Mouse (Mus musculus) left cerebral cortex, adult 2 months (tissue): ENCODE results near the gene Ncoa6. TPM values are rescaled to one million over a fixed set of nuclear protein-coding genes. Genes with fewer than 3 reads are reported as not detected.

ENCODE experiments used
- DNase-seq, 2 experiments: peaks; one replicate each; pipeline ENCODE4 v3.0.0; 2021 to 2022; ENCODE audit warnings: low spot score in 2 of 2, mixed read lengths in 1 of 2; ENCODE audit errors: extremely low spot score in 1 of 2
- H3K27ac ChIP-seq: fragments of 200-600 bp; 2 replicates; pipeline ENCODE4 v1.8.1; 2022
- H3K4me3 ChIP-seq: fragments of 200-600 bp; 2 replicates; pipeline ENCODE4 v1.8.1; 2022
- CTCF ChIP-seq: fragments of 200-600 bp; IDR thresholded peaks from 2 replicates; pipeline ENCODE4 v1.8.1; 2022; ENCODE audit warnings: antibody characterized with exemption, mild to moderate bottlenecking, moderate library complexity
- intact Hi-C: fragments of 180-260 bp; cut with DNase I; formaldehyde crosslinking; loops from one replicate; pipeline ENCODE4 v1.15.1; 2025
- total RNA-seq, 2 experiments: library from RNA; stranded (reverse); gene quantifications; 2 replicates each; pipeline ENCODE4 v1.2.3; 2021

Gene Ncoa6
- total RNA-seq, 2 experiments from 2014 or later: 63.2 to 68.7 TPM

- H3K27ac ChIP-seq: peak overlapping the region; percentile 100
- TF ChIP-seq CTCF: no peak
These were observed 91.9 kb downstream of the Ncoa6 start for GRCm38 (mm10) chr2:155381643-155382331.

DNA sequence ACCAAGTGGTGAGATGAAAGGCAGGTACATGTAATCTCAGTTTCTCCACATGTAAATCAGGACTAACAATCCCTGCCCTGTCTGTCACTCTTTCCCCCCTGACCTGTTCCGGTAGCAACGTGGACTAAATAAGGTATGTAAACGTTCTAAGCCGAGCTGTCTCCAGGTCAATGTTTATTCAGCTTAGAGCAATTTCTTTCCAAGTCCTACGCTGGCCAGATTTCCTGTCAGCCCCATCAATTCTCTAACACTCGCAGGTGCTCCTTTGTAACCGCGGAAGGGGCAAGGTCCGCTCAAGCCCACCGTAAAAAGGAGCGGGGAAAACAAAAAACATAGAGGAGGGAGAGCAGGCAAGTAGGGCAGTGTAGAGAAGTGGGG lies 92.6 kb downstream of the Ncoa6 start:
- intact Hi-C loops: loop anchor here (1.0 to 5.0 kb wide), 2 partner anchors 24 to 144 kb away; partner anchors contain the start of genes Dynlrb1 and Pigu
- no peak for DNase-seq
- H3K4me3 ChIP-seq: peak overlapping the region; percentile 82
- no peak for TF ChIP-seq CTCF
- peak overlapping the region; percentile 100 for H3K27ac ChIP-seq

More at GRCm38 (mm10) chr2:155381643-155382331, 91.9 kb downstream of the Ncoa6 start:
- intact Hi-C loops: loop anchor here (1.0 to 5.0 kb wide), 3 partner anchors 24 to 144 kb away; partner anchors contain the start of genes Dynlrb1, Map1lc3a and Pigu
- peak overlapping the region; percentile 82 for H3K4me3 ChIP-seq
- DNase-seq: peak; percentile 98

DNA sequence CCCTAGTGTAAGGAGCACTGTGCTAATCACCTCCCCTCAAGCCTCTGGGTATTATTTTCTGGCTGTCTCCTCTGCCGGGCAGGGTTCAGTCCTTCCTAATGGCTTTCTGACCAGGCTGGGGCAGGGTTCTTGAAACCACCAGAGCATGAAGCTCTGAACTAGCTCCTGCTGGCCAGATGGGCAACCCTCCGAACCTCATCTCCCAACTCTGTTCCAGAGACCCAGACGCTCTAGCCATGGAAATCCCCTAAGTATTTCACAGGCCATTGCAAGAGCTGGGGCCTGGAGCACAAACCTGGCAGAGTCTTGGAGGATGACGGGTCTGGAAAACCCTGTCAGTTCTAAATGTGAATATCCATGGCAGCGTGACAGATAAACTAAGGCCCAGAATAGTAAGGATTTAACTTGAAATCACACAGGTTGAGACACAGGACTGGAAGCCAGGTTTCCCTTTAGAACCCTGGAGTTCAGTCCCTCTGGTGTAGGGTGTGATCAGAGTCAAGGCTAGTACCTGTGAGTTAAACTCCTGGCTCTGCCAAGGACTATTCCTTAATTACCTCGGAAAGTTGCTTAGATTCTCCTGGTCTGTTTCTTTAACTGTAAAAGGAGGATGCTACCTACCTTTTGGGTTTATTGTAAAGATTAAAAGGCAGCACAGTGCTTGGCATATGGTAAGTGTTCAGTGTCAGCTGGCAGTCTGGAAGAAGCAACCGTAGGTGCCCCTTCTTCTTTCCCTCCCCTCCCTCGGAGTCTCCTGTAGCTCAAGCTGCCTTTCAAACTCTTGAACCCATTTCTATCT lies 93.2 kb downstream of the Ncoa6 start, which contains the start of gene Trp53inp2:
Gene Trp53inp2, plus strand, starts transcription at position 799 of the 799 bp plus-strand sequence.
- H3K4me3 ChIP-seq: peak within 1 kb of the TSS; percentile 82
- no peak for DNase-seq
- intact Hi-C loops: loop anchor here (1.0 to 5.0 kb wide), 2 partner anchors 23 to 143 kb away; partner anchors contain the start of genes Dynlrb1 and Pigu
- H3K27ac ChIP-seq: peak within 1 kb of the TSS; percentile 100
- no peak for TF ChIP-seq CTCF

DNA sequence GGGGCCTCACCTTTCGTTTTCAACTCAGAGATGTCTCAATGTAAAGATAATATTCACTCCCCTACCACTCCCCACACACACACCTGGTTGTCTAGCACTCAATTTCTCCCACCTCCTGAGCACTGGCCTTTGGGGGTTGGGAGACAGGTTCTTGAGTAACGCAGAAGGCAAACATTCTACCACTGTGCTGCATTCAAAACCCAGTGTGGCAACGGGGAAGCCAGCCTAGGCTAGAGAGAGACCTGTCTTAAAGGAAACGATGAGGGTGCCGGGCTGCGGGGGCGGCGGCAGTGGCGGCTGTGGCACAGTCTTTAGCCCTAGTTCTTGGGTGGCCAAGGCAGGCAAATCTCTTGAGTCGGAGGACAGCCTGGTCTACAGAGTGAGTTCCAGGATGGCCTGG lies 97.5 kb downstream of the Ncoa6 start:
- DNase-seq: no peak
- TF ChIP-seq CTCF: no peak
- intact Hi-C loops: no loop called here
- Histone ChIP-seq H3K4me3 (no peak overlapping the region), H3K27ac (no peak overlapping the region)

GRCm38 (mm10) chr2:155374521-155374920 lies 99.2 kb downstream of the Ncoa6 start:
- no peak for DNase-seq
- H3K4me3 ChIP-seq: no peak overlapping the region
- TF ChIP-seq CTCF: no peak
- intact Hi-C loops: no loop called here
- H3K27ac ChIP-seq: no peak overlapping the region

DNA sequence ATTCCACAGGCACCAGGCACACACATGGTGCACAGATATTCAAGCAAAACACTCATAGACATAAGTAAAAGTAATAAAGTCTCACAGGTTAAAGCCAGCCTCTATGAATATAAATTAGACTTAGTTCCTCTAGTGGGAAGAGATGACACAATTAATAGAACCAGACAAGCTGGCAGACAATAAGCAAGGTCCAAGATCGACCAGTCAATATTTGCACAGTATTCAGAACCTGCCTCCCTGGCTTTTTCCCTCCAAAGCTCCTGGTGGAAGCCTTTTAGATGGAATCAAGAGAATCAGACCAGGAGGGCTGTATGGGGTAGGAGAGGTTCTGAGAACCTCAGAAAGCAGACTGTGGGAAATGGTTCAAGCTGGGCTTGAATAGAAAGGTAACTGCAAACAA lies 99.8 kb downstream of the Ncoa6 start:
- intact Hi-C loops: no loop called here
- Histone ChIP-seq H3K4me3 (no peak overlapping the region), H3K27ac (no peak overlapping the region)
- no peak for DNase-seq
- no peak for TF ChIP-seq CTCF

DNA sequence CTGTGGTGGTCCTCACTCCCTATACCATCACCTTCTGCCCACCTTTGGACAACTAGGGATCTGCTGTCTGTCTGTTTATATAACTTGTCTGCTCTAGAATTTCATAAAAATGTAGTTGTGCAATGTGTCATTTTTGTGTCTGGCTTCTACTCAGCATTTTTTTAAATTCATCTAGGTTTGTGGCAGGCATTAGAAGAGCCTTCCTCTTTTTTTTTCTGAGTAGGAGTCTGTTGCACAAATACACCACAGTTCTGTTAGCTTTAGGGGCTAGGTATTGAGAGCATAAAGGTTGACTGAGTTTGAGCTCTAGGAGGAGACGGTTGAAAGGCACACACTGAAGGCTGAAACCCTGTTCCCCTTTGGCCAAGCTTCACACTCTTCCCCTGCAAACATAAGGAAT lies 100.4 kb downstream of the Ncoa6 start:
- intact Hi-C loops: no loop called here
- no peak for DNase-seq
- Histone ChIP-seq H3K4me3 (no peak overlapping the region), H3K27ac (no peak overlapping the region)
- no peak for TF ChIP-seq CTCF

GRCm38 (mm10) chr2:155372451-155372850 lies 101.2 kb downstream of the Ncoa6 start:
- Histone ChIP-seq H3K27ac (no peak overlapping the region), H3K4me3 (no peak overlapping the region)
- intact Hi-C loops: no loop called here
- DNase-seq: no peak
- TF ChIP-seq CTCF: no peak

GRCm38 (mm10) chr2:155369333-155369883 lies 104.3 kb downstream of the Ncoa6 start:
- TF ChIP-seq CTCF: no peak
- H3K4me3 ChIP-seq: no peak overlapping the region
- intact Hi-C loops: no loop called here
- H3K27ac ChIP-seq: peak overlapping the region; percentile 45; the same call in 1 of the 2 replicates
- DNase-seq: no peak

DNA sequence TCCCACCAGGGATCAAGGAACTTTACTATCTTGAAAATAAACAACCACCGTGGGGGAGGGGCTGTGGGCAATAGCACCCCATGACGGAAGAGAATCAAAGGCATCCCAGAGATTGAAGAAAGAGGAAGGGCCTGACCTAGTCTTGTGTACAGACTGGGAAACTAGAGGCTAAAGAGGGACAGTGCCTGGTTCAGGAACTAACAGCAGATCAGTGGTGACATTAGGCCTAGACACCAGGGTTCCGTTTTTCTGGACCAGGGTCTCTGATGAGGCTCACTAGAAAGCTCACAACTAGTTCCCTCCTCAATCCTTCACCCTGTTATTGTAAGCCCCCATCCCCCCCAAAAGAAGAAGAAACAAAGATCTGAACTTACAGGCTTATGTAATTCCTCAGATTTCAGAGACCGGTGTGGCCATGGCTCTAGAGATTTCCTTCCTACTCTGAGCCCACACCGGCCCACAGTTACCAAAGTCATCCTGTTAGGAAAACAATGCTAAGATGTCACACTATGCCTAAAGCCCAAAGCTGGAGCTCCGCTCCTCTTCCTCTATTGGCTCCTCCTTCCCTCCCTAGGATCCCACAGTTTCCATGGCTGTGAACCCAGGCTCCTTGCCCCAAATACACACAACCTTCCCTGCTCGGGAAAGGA lies 105.9 kb downstream of the Ncoa6 start:
- no peak for TF ChIP-seq CTCF
- intact Hi-C loops: no loop called here

GRCm38 (mm10) chr2:155357686-155358399 lies 115.9 kb downstream of the Ncoa6 start:
- Histone ChIP-seq H3K4me3 (peak overlapping the region; percentile 76), H3K27ac (peak overlapping the region; percentile 69)
- peak in 1 of 2 experiments; percentile 19 for DNase-seq
- intact Hi-C loops: loop anchor here (1.0 to 10.0 kb wide), 2 partner anchors 23 to 463 kb away; partner anchors contain the start of genes Eif2s2 and Trp53inp2
- no peak for TF ChIP-seq CTCF

More for the DNA sequence above, 105.9 kb downstream of the Ncoa6 start:
- DNase-seq: no peak
- no peak overlapping the region for H3K27ac ChIP-seq
- H3K4me3 ChIP-seq: no peak overlapping the region
